Mouse (Mus musculus): ENCODE measurements around the gene Krt12. TPM values are rescaled to one million over a fixed set of nuclear protein-coding genes. Genes with fewer than 3 reads are reported as not detected.

The Krt12 gene
- polyA plus RNA-seq (2015; fragmentation: Nextera tagmentation; extraction: Ambion mirVana) = 0.13 TPM in 1 of 2 replicates, not detected in the other

DNA sequence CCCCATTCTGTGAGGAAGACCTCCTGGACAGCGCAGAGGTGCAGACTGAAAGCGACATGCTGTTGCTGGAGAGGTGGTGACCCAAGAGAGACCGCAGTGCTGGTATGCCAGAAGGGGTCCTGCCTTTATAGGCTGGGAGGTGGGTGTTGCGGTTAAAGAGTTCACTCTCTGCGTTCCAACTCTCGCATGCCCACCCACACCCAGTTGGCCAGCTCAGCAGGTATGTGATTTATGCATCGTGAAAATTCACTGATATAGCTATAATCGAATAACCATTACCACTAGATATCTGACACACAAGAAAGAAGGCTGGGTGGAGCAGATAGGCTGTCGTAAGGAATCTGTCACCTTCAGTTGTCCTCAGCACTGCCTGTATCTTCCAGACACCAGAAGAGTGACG lies at the start of gene Krt12:
Gene Krt12 (minus strand): TSS at position 101 of the 400 bp plus-strand sequence.
- no peaks in the 10 kb centered on the region for H3K36me3 ChIP-seq
- WGBS = 89% methylated on average over 10 of the region's 10 CpGs
- peaks cover 7% of the 10 kb centered on the region; the same call in 1 of the 2 replicates for H3K27me3 ChIP-seq
- peaks cover 6% of the 10 kb centered on the region; the same call in 1 of the 2 replicates for H3K4me1 ChIP-seq (replicated peaks)
- H3K27ac ChIP-seq = no peak within 1 kb of the TSS
- no peak for ATAC-seq
- H3K4me3 ChIP-seq (replicated peaks) = no peak within 1 kb of the TSS
- no peaks in the 10 kb centered on the region for H3K9me3 ChIP-seq
- no peak within 1 kb of the TSS for H3K4me2 ChIP-seq (replicated peaks)
- H3K9ac ChIP-seq (replicated peaks) = no peak within 1 kb of the TSS

DNA sequence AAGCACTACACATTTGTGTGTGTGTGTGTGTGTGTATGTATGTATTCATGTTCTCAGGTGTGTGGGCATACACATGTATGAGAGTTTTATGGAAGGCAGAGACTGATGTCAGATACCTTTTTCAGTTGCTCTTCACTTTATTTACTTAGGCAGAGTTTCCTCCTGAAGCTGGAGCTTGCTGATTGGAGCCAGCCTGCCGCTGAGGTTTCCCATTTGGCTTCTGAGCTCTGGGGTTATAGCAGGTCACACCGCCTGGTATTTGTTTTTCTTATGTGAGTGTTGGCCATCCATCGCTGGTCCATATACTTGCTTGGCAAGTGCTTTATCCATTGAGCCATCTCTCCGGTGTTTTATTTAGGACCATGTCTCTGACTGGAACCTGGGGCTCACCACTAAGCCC lies 47.2 kb upstream of the Krt12 start:
- WGBS = 90% methylated on average over 4 of the region's 4 CpGs
- no peak overlapping the region for H3K4me3 ChIP-seq (replicated peaks)
- no peaks in the 10 kb centered on the region for H3K9me3 ChIP-seq
- no peaks in the 10 kb centered on the region for H3K4me1 ChIP-seq (replicated peaks)
- H3K9ac ChIP-seq (replicated peaks) = no peak overlapping the region
- H3K36me3 ChIP-seq = no peaks in the 10 kb centered on the region
- H3K27ac ChIP-seq = no peak overlapping the region
- ATAC-seq = no peak
- H3K4me2 ChIP-seq (replicated peaks) = no peak overlapping the region
- H3K27me3 ChIP-seq = no peaks in the 10 kb centered on the region

DNA sequence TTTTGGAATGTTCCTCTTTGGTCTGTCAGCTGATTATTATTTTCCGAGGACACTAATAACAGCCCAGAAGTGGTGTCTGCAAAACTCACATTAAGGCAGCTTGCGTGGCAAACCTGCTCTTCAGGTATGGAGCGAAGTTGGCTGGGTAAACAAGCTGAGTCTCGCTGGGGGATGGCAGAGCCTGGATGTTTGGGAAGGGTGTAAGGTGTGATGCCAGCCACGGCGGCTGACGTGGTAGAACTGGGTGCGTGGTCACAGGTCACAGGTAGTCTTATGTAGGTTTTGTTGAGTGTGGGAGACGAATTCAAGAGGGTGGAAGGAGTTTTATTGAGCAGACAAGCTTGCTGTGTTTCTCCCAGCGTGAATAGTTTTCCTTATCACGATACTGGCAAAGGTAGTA lies 46.5 kb upstream of the Krt12 start:
- H3K4me3 ChIP-seq (replicated peaks) = no peak overlapping the region
- H3K27ac ChIP-seq = no peak overlapping the region
- no peak overlapping the region for H3K4me2 ChIP-seq (replicated peaks)
- H3K9me3 ChIP-seq = no peaks in the 10 kb centered on the region
- H3K36me3 ChIP-seq = no peaks in the 10 kb centered on the region
- no peak overlapping the region for H3K9ac ChIP-seq (replicated peaks)
- 0 out of 2 replicates have a peak, but pooled peaks cover 3% of the 10 kb centered on the region for H3K27me3 ChIP-seq
- ATAC-seq = no peak
- H3K4me1 ChIP-seq (replicated peaks) = no peaks in the 10 kb centered on the region
- 86% methylated on average over 11 of the region's 11 CpGs for WGBS

DNA sequence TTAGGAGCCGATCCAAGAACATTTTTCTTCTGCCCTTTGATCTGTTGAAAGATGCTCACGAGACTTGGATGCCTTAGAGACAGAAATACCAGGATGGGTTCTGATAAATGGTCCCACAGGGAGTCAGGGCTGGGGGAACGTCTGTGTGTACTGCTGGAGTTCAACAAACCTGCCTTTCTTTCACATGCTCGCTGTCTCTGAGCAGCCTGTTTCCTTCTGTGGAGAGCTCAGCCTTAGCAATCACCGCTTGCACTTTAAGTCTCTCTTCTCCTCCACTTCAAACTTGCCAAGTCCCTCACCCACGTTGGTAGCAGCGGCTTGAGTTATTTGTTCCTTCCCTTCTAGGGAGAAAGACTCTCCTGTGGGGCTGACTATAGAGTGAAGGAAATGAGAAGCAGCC lies 44.3 kb upstream of the Krt12 start:
- 52% methylated on average over 7 of the region's 7 CpGs for WGBS
- H3K4me1 ChIP-seq (replicated peaks) = no peaks in the 10 kb centered on the region
- H3K9ac ChIP-seq (replicated peaks) = no peak overlapping the region
- no peak for ATAC-seq
- peaks cover 6% of the 10 kb centered on the region; the same call in 1 of the 2 replicates for H3K27me3 ChIP-seq
- H3K27ac ChIP-seq = no peak overlapping the region
- no peaks in the 10 kb centered on the region for H3K9me3 ChIP-seq
- no peak overlapping the region for H3K4me2 ChIP-seq (replicated peaks)
- H3K36me3 ChIP-seq = no peaks in the 10 kb centered on the region
- no peak overlapping the region for H3K4me3 ChIP-seq (replicated peaks)

DNA sequence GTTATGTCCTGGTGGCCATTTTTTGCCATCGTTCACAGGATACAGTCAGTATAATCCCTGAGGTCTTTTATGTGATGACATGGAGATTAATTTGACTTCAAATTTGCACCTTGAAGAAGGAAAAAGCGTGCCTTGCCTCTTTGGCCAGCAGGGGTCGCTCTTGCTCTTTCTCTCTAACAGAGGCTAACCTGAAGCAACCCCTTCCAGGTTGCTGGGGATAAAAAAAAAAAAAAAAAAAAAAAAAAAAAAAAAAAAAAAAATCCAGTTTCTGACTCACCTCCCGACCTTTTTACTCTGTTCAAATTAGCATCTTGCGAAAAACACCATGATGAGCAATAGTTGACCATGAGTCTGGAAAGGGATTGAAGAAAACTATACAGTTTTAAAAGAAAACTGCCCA lies 42.8 kb upstream of the Krt12 start:
- no peak overlapping the region for H3K4me2 ChIP-seq (replicated peaks)
- no peak for ATAC-seq
- no peak overlapping the region for H3K27ac ChIP-seq
- peaks cover 6% of the 10 kb centered on the region; the same call in 1 of the 2 replicates for H3K27me3 ChIP-seq
- H3K4me3 ChIP-seq (replicated peaks) = no peak overlapping the region
- H3K9ac ChIP-seq (replicated peaks) = no peak overlapping the region
- whole genome bisulfite sequencing = 8% methylated on average over 5 of the region's 5 CpGs
- no peaks in the 10 kb centered on the region for H3K36me3 ChIP-seq
- H3K4me1 ChIP-seq (replicated peaks) = no peaks in the 10 kb centered on the region
- no peaks in the 10 kb centered on the region for H3K9me3 ChIP-seq

DNA sequence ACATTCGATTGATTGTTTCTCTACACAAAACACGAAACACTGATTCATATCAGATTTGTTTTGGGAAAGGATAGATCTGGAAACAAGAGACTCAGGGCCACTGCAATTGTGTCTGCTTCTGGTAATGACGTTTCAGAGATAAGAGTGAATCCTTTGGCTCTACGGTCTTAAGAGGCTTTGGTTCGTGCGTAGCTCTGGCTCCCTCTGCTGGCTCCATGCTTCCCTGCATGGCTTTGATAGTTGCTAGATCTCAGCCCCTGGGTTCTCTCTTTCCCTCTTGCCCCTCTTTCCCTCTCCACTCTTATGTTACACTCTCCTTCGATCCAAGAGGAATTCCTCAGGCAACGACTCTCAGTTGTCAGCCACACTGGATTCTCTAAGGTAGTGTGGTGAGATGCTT lies 41.1 kb upstream of the Krt12 start:
- Histone ChIP-seq H3K4me1 (replicated peaks) (no peaks in the 10 kb centered on the region), H3K4me2 (replicated peaks) (no peak overlapping the region), H3K9me3 (no peaks in the 10 kb centered on the region), H3K36me3 (no peaks in the 10 kb centered on the region), H3K27ac (no peak overlapping the region), H3K27me3 (peaks cover 6% of the 10 kb centered on the region; the same call in 1 of the 2 replicates), H3K4me3 (replicated peaks) (no peak overlapping the region), H3K9ac (replicated peaks) (no peak overlapping the region)
- ATAC-seq = no peak
- 10% methylated on average over 8 of the region's 8 CpGs for WGBS

DNA sequence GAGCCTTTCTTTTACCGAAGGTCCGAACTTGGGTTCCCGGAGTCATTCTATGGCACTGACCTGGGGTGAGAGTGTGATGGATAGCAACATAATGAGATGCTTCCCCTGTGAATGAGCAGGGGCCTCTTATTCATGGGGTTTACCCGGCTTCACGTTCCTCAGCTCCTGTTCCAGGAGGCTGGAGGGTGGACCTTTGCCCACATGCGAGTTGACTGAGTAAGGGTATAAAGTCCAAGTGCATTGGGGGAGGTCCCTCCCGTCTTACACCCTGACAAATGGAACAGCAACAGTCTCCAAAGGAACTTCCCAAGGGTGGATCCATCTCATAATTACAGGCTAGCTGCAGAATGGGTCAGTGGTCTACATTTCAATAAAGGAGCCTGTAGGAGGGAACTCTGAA lies 39.7 kb upstream of the Krt12 start:
- Histone ChIP-seq H3K27ac (no peak overlapping the region), H3K27me3 (peaks cover 6% of the 10 kb centered on the region; the same call in 1 of the 2 replicates), H3K36me3 (no peaks in the 10 kb centered on the region), H3K9ac (replicated peaks) (peak overlapping the region; percentile 14; the same call in 1 of the 2 replicates), H3K9me3 (no peaks in the 10 kb centered on the region), H3K4me3 (replicated peaks) (no peak overlapping the region), H3K4me2 (replicated peaks) (no peak overlapping the region), H3K4me1 (replicated peaks) (no peaks in the 10 kb centered on the region)
- ATAC-seq = no peak
- 74% methylated on average over 7 of the region's 7 CpGs for WGBS

DNA sequence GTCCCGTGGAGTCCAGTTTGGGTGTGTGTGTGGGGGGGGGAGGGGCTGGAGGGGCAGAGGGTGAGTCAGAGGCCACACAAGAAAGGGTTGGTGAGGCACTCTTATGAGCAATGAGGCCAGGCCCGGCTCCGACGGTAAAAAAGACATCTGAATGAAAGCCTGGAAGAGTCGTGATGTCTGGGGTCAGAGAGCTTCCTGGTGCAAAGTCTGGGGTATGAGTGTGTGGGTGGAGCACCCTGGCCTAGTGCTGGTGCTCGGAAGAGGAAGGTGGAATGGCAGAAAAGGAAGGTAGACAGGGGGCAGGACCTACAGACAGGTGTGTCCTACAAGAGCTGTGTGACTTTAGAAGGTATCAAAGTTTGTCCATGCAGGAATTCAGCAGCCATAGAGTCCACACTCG lies 36.8 kb upstream of the Krt12 start:
- H3K9me3 ChIP-seq = no peaks in the 10 kb centered on the region
- H3K9ac ChIP-seq (replicated peaks) = no peak overlapping the region
- H3K27ac ChIP-seq = no peak overlapping the region
- peaks cover 5% of the 10 kb centered on the region; the same call in 1 of the 2 replicates for H3K27me3 ChIP-seq
- H3K4me1 ChIP-seq (replicated peaks) = no peaks in the 10 kb centered on the region
- WGBS = 73% methylated on average over 7 of the region's 7 CpGs
- H3K4me2 ChIP-seq (replicated peaks) = no peak overlapping the region
- H3K4me3 ChIP-seq (replicated peaks) = no peak overlapping the region
- no peaks in the 10 kb centered on the region for H3K36me3 ChIP-seq
- ATAC-seq = no peak

DNA sequence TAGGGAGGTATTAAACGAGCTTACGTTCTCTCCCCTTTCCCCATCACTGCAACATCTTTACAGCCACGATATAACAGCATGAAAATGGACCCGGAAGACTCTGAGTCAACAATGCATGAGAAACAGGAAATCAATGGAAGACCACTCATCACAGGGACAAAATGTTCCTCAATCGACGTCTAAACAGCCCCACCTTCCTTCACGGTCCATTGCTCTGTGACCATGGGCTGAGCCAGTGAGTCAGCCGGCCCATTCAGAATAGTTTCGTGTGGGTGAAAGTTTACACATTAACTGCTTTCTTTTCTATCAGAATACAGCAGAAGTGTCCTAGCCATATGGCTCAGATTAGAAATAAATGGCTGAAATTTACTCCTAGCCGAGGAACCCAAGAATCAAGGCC lies 32.7 kb upstream of the Krt12 start:
- Histone ChIP-seq H3K4me1 (replicated peaks) (no peaks in the 10 kb centered on the region), H3K27ac (no peak overlapping the region), H3K27me3 (no peaks in the 10 kb centered on the region), H3K9ac (replicated peaks) (no peak overlapping the region), H3K4me3 (replicated peaks) (no peak overlapping the region), H3K9me3 (no peaks in the 10 kb centered on the region), H3K4me2 (replicated peaks) (no peak overlapping the region), H3K36me3 (no peaks in the 10 kb centered on the region)
- 69% methylated on average over 10 of the region's 10 CpGs for WGBS
- no peak for ATAC-seq

DNA sequence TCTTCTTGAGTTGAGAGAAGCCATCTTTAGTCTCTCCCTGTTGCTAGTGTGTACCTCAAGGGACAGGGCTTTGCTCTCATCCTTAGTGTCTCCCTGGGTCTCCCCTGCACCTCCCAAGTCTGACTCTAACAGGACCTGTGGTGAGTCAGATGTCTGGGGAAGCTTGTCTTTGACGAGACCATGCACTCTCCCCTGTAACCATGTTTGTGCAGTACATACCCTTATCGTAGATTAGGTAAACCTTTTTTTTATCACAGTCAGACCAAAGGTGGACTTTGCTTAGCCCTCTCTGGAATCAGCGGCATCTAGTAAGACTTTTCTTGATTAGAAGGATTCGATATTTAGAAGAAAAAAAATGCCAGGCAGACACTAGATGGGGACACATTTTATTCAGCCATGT lies 32.0 kb upstream of the Krt12 start:
- H3K4me3 ChIP-seq (replicated peaks) = no peak overlapping the region
- H3K36me3 ChIP-seq = no peaks in the 10 kb centered on the region
- ATAC-seq = no peak
- 94% methylated on average over 4 of the region's 4 CpGs for WGBS
- no peak overlapping the region for H3K27ac ChIP-seq
- no peak overlapping the region for H3K9ac ChIP-seq (replicated peaks)
- H3K4me2 ChIP-seq (replicated peaks) = no peak overlapping the region
- no peaks in the 10 kb centered on the region for H3K4me1 ChIP-seq (replicated peaks)
- no peaks in the 10 kb centered on the region for H3K9me3 ChIP-seq
- H3K27me3 ChIP-seq = no peaks in the 10 kb centered on the region

DNA sequence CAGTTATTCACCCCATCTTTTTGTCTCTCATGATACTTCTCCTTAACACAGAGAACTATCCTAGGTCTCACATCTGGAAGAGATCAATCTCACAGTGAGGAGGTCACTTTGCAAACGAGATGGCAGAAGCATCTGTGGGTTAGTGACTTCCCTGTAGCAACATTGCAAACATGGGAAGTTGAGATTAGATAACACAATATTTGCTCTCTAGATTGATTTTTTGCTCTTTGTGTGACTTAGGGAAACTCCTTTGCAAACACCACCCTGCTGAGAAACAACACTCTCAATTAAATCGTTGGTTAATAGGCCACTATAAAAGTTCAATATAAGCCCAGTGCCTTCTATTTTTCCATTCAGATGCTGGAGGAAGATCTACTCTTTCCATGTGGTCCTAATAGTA lies 26.7 kb upstream of the Krt12 start:
- WGBS = 81% methylated on average over 2 of the region's 2 CpGs
- ATAC-seq = no peak
- Histone ChIP-seq H3K27ac (no peak overlapping the region), H3K27me3 (no peaks in the 10 kb centered on the region), H3K4me1 (replicated peaks) (no peaks in the 10 kb centered on the region), H3K9me3 (no peaks in the 10 kb centered on the region), H3K4me3 (replicated peaks) (no peak overlapping the region), H3K9ac (replicated peaks) (no peak overlapping the region), H3K36me3 (no peaks in the 10 kb centered on the region), H3K4me2 (replicated peaks) (no peak overlapping the region)

DNA sequence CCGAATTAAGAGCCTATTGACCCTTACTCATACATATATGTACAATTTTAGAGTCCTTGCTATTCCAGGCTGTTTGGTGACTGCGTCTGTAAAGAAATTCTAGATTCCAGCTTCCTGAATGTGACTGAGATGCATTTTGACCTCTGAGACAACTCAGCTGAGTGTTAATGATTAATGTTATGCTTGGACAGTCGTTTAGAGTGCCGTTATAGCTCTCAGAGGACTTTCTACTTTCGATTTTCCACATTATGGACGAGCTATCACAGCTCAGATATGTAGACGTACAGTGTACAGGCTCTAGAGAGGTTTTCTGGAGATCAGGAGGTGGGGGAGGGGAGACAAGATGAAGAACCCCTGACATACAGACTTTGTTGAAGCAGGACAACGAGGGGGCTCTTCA lies 19.2 kb upstream of the Krt12 start:
- ATAC-seq = no peak
- Histone ChIP-seq H3K4me1 (replicated peaks) (no peaks in the 10 kb centered on the region), H3K27ac (no peak overlapping the region), H3K9ac (replicated peaks) (no peak overlapping the region), H3K4me2 (replicated peaks) (no peak overlapping the region), H3K36me3 (no peaks in the 10 kb centered on the region), H3K9me3 (no peaks in the 10 kb centered on the region), H3K27me3 (no peaks in the 10 kb centered on the region), H3K4me3 (replicated peaks) (no peak overlapping the region)
- WGBS = 75% methylated on average over 8 of the region's 8 CpGs

DNA sequence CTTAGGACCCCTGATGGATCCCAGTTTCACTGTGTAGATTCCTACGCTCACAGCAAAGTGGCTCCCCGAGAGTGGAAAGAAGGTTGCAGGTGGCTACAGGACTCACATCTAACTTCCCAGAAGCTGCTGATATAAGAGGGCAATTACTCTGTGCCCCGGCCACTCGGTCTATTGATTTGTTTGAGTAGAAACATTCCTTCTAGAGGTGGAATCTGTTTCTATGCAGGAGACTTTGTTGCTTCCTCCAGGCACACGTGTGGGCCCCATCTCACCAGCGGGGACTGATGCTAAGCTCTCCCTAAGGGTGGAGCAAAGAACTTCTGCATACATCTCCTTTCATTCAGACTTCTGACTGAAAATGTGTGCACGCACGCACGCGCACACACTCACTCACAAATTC lies 17.4 kb upstream of the Krt12 start:
- 72% methylated on average over 10 of the region's 10 CpGs for WGBS
- H3K4me1 ChIP-seq (replicated peaks) = no peaks in the 10 kb centered on the region
- ATAC-seq = no peak
- H3K4me3 ChIP-seq (replicated peaks) = no peak overlapping the region
- no peak overlapping the region for H3K4me2 ChIP-seq (replicated peaks)
- no peak overlapping the region for H3K9ac ChIP-seq (replicated peaks)
- H3K27me3 ChIP-seq = no peaks in the 10 kb centered on the region
- no peaks in the 10 kb centered on the region for H3K9me3 ChIP-seq
- no peaks in the 10 kb centered on the region for H3K36me3 ChIP-seq
- no peak overlapping the region for H3K27ac ChIP-seq
